Mouse (Mus musculus) spleen, postnatal 14 days (tissue): Measurements from ENCODE around the gene Lrrc28.

Source experiments
- DNase-seq, 2 experiments: peaks; one replicate each; pipeline ENCODE4 v3.0.0; 2021 to 2022; ENCODE audit warnings: low spot score in 2 of 2

The Lrrc28 gene

GRCm38 (mm10) chr7:67486925-67487760, 157.9 kb downstream of the Lrrc28 start:
- DNase-seq, result no peak

DNA sequence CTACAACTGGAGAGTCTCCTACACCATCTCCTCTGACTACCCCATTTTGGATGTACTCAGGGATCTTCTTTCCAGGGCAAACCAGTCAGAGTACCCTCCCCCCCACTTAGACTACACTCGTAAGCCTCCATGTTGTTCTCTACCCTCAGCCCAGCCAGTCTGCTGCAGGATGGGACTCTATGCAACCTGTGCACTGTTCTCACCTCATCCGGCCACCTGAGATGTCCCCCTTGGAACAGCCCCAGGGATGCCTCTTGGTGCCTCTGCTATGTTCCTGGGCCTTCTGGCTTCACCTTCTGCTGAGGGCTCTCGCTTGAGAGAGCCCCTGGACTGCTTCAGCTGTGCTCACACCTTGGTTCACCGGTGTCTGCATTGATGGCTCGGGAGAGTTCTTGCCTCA, 158.7 kb downstream of the Lrrc28 start:
- DNase-seq, result no peak

GRCm38 (mm10) chr7:67483698-67484097, 161.4 kb downstream of the Lrrc28 start:
- no peak for DNase-seq

- no peak for DNase-seq
Measured at GRCm38 (mm10) chr7:67479576-67480413, 165.3 kb downstream of the Lrrc28 start.

GRCm38 (mm10) chr7:67479168-67479567, 165.9 kb downstream of the Lrrc28 start:
- DNase-seq, result no peak

DNA sequence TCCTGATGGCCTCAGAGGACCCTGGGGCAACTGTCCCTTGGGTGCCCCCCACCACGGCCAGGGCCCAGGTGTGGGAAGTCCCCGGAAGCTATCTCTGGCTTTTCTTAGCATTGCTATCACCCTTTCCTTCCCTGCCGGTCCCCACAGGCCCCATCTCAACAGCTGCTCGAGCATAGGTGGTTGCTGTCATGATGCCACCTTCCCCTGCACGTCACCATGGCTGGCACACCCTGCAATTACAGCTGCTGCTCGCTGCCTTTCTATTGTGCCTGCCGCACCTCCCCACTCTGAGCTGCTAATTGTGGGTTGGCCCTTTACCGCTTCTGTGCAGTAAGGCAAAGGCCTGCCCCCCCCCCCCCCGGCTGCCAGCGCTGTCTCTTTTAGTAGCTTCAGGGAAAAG, 167.1 kb downstream of the Lrrc28 start:
- DNase-seq, result no peak

DNA sequence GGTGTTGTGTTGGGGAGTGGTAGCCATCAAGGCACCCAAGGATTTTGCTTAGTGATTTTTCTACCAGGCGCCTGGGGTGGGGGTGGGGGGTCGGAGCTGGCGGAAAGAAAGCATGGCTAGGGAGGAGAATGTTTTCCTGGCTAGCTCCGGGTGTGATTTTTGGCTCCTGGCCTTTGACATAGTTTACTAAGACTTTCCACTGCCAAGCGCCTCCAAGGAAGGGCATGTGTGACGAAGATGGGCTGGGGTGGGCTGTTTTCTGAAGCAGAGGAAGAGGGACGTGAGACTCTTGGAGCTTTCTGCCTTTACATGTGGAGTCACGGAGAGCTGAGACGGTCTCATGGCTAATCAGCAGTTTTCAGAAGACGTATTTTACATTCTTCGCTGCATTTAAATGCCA, 173.8 kb downstream of the Lrrc28 start:
- no peak for DNase-seq

DNA sequence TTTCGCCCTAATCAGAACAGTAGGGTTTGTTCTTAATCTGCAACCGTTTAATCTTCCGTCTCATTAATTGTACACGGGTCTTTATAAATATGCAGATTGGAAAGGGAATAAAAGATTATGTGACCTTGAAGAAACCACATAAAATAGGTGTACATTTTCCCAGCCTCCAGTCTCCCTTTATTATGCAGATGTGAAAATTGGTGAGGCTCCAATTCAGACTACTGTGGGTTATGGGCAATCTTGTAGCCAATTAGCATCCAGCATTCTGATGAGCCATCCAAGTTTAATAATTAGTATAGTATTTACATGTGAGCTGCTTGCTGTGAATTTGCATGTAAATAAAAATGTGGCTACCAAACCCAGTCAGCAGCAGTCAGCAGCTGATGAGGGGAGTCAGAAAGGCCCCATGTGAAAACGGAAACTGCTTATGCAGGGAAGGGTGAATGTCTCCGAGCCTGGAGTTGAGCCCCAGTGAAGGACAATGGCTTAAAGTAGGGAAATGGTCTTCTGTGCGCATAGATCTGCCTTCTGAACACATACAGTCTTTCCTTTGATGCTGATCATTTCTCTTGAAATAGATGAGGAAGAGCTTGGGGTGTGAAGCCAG, 176.2 kb downstream of the Lrrc28 start:
- no peak for DNase-seq

DNA sequence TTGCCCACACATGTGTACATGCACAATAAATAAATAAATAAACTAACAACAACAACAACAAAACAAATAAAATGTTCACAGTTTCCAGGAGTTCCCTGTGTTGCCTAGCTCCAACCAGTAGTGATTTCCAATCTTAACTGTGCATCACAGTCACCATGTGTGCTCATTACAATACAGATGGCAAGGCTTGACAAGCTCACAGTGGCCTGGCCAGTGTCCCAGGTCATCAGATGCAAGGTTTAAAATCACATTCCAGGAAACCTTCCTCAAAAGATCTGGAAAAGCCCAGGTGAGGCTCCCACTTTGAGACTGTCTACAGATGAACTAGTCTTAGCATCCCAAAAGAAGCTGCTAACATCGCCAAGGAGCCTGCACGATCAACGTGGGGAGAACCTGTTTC, 176.9 kb downstream of the Lrrc28 start:
- no peak for DNase-seq

DNA sequence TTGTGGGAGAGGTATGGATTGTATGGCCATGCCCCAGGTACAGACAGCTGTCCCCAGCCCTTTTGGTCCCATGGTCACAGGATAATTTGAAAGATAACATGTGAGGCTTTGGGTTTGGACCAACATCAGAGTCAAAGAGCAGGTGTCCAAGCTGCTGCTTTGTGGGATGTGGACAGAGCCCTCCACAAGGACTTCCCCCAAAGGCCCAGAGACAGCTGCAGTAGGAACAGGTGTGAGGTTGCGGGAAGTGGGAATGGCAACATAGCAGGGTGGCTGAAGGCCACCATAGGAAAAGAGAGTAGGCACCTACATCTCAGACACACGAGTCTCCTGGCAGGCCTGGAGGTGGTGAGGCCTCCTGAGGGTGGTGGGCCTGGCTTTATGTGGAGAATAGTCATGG, 178.7 kb downstream of the Lrrc28 start:
- DNase-seq, result no peak

DNA sequence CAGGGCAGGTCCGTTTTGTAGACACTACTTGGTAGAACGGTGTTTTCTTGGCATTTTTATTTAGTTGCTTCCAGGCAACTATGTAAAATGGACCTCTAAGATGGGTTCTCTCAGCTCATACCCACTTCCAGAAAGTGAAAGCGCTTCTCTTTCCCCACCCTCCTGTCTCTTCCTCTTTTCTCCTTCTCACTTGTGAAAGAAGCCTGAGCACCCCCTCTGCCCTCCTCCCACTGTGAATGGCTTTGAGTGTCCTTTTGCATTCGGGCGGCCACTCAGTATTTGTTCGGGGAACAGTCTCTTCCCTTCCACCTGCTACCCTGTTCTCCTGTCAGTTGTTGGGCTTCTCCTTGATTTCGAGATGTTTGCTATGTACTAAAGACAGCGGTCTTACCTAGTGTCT, 180.4 kb downstream of the Lrrc28 start:
- DNase-seq, result no peak

- no peak for DNase-seq
Measured at GRCm38 (mm10) chr7:67463565-67463964, 181.5 kb downstream of the Lrrc28 start.
